Mouse (Mus musculus) erythroblast, embryonic 14.5 days (primary cell): ENCODE results near the gene Clip1.

Experiments used
- GATA1 ChIP-seq: IDR thresholded peaks from 2 replicates; pipeline ENCODE4 v1.6.1; 2012; ENCODE audit warnings: low read length, inconsistent platforms, mixed read lengths
- TAL1 ChIP-seq: IDR thresholded peaks from 3 replicates; pipeline ENCODE4 v1.6.1; 2012; ENCODE audit warnings: low read length, inconsistent platforms, mixed read lengths

GRCm38 (mm10) chr5:123713782-123714181 lies 29.4 kb upstream of the Clip1 start:
- TF ChIP-seq GATA1 (no peak), TAL1 (no peak)
